Mouse (Mus musculus) heart, embryonic 12.5 days (tissue): Measurements from ENCODE around the gene Fkbp5. TPM values are rescaled to one million over a fixed set of nuclear protein-coding genes. Genes with fewer than 3 reads are reported as not detected.
"Not testable (repeated sequence)": the region's sequence is repeated elsewhere in the genome, so short reads cannot be mapped to it uniquely, and the experiment has no call there.

Experiments
- ATAC-seq: fragments of 200-750 bp; cut with Nextera tagmentation; 2 replicates; pipeline ENCODE4 v1.8.0; 2017; ENCODE audit warnings: moderate TSS enrichment, moderate library complexity; ENCODE audit not compliant: insufficient number of reproducible peaks, low FRiP score
- H3K27ac ChIP-seq: fragments of 300-500 bp; sonication (generic); 2 replicates; pipeline ENCODE4 v1.5.1; 2016; ENCODE audit warnings: mild to moderate bottlenecking, moderate library complexity; ENCODE audit not compliant: poor library complexity, severe bottlenecking
- H3K27me3 ChIP-seq: fragments of 300-500 bp; sonication (generic); replicated peaks from 2 replicates; pipeline ENCODE4 v1.6.1; 2016; ENCODE audit warnings: mild to moderate bottlenecking, moderate library complexity
- H3K36me3 ChIP-seq: fragments of 300-500 bp; sonication (generic); 2 replicates; pipeline ENCODE4 v1.6.1; 2016; ENCODE audit warnings: mild to moderate bottlenecking, moderate library complexity
- H3K4me1 ChIP-seq: fragments of 300-500 bp; sonication (generic); replicated peaks from 2 replicates; pipeline ENCODE4 v1.6.1; 2016; ENCODE audit warnings: mild to moderate bottlenecking
- H3K4me2 ChIP-seq: fragments of 300-500 bp; sonication (generic); 2 replicates; pipeline ENCODE4 v1.6.1; 2016; ENCODE audit warnings: mild to moderate bottlenecking, moderate library complexity
- H3K4me3 ChIP-seq: fragments of 300-500 bp; sonication (generic); 2 replicates; pipeline ENCODE4 v1.5.1; 2016; ENCODE audit warnings: mild to moderate bottlenecking
- H3K9ac ChIP-seq: fragments of 300-500 bp; sonication (generic); 2 replicates; pipeline ENCODE4 v1.6.1; 2016; ENCODE audit warnings: mild to moderate bottlenecking, moderate library complexity
- H3K9me3 ChIP-seq: fragments of 300-500 bp; sonication (generic); replicated peaks from 2 replicates; pipeline ENCODE4 v1.6.1; 2016; ENCODE audit warnings: mild to moderate bottlenecking, moderate library complexity
- WGBS: fragments of 180-500 bp; shearing (Covaris S2); methylation state at CpG from one replicate; pipeline ENCODE4 v1.1.7; 2016; 5-methylcytosine and 5-hydroxymethylcytosine counted together
- polyA plus RNA-seq: library from polyadenylated mRNA; unstranded; fragments of >200 nt; fragmentation: Nextera tagmentation; extraction: Ambion mirVana; gene quantifications from 2 replicates; pipeline ENCODE4 v1.2.1, GENCODE M21; 2016

Gene Fkbp5
- polyA plus RNA-seq, 1 experiment from 2014 or later, result 16.0 TPM

DNA sequence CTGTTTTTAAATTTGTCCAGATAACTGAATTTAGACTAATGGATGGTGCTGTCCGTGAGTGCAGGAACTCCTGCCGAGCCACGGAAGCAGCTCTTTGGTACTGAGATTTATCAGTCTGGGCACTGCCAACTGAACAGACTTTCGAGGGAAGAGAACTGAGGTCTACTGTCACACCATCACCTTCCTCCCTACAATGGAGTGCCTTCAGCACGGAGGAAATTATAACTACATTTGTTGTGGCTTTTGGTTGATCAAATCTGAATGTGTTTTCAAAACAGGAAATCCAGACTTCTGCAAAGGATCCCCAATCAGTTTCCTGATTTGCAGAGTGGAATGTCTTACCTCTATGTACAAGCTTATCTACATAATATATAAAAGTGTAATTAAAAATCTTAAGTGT, 99.6 kb downstream of the Fkbp5 start:
- Histone ChIP-seq H3K27me3 (no peaks in the 10 kb centered on the region), H3K9me3 (no peaks in the 10 kb centered on the region), H3K4me1 (peaks cover 19% of the 10 kb centered on the region), H3K4me2 (no peak overlapping the region), H3K36me3 (no peaks in the 10 kb centered on the region), H3K9ac (no peak overlapping the region), H3K27ac (no peak overlapping the region), H3K4me3 (no peak overlapping the region)
- 83% methylated on average over 5 of the region's 5 CpGs for WGBS
- no peak for ATAC-seq

DNA sequence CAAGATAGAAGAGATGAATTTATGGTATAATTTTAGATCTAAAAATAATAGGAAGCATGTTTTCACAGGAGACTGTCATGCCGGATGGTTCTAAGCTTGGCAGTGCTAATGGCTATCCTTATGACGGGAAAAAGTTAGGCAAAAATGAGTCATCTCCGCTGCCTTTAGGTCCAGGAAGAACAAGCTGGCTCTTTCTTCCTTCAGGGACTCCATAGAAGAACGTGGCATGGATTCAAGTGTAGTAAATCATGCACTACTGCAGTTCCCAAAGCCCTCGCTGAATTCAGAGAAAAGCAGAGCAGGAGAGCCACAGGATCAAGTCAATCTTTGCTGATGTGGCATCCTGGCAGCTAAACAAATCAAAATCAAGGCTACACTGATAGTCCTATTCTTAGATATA, 102.1 kb downstream of the Fkbp5 start:
- H3K27ac ChIP-seq, result no peak overlapping the region
- no peaks in the 10 kb centered on the region for H3K36me3 ChIP-seq
- H3K4me3 ChIP-seq, result no peak overlapping the region
- H3K9ac ChIP-seq, result no peak overlapping the region
- 79% methylated on average over 5 of the region's 5 CpGs for WGBS
- no peak overlapping the region for H3K4me2 ChIP-seq
- H3K4me1 ChIP-seq, result peaks cover 7% of the 10 kb centered on the region
- no peak for ATAC-seq
- no peaks in the 10 kb centered on the region for H3K27me3 ChIP-seq
- no peaks in the 10 kb centered on the region for H3K9me3 ChIP-seq

DNA sequence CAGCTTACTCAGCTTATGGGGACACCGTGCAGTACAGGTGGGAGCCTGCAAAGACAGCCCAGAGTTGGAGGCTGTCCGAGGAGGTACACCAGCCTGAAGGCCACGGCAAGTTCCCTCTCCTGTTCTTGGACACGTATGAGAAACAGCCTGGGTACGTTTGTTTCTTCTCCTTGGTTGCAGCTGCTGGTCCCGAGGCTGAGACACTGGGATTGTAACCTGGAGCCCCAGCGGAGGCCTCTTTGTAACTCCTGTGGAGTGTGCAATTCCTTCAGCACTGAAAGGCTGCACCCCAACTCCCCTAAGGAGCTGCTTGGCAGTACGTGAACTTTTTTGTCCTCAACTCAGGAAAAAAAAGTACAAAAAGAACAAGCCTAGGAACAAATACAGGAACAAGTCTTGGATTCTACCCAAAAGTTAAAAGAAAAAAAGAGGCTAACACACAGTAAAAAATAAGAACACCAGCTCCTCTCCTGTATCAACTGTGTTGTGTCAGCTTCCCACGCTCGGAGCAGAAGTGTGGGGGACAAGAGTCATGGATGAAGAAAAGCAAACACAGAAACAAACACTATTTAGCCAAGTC, 105.9 kb downstream of the Fkbp5 start:
- H3K9me3 ChIP-seq, result no peaks in the 10 kb centered on the region
- no peaks in the 10 kb centered on the region for H3K4me1 ChIP-seq
- ATAC-seq, result no peak
- no peak overlapping the region for H3K27ac ChIP-seq
- H3K36me3 ChIP-seq, result peaks cover 4% of the 10 kb centered on the region; the same call in 1 of the 2 replicates
- no peak overlapping the region for H3K4me2 ChIP-seq
- no peak overlapping the region for H3K4me3 ChIP-seq
- 84% methylated on average over 10 of the region's 10 CpGs for WGBS
- H3K27me3 ChIP-seq, result no peaks in the 10 kb centered on the region
- H3K9ac ChIP-seq, result no peak overlapping the region

DNA sequence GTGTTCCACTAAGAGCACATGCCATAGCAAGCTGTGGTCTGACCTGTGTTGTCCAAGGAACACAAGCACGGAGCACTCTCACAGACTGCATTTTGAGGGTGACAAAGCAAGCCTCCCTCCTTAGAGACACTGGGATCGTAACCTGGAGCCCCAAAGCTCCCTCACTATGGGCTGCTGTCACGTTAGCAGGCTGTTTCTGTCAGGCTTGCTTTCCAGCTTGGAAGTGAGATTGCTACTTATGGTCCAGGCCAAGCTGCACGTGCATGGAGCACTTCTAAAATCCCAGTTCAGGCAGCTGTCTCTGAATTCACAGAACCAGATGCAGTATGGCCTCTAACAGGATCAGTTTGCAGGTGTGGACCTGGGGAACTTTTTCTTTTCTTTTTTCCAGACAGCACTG, 106.6 kb downstream of the Fkbp5 start:
- no peak overlapping the region for H3K9ac ChIP-seq
- H3K9me3 ChIP-seq, result no peaks in the 10 kb centered on the region
- no peak overlapping the region for H3K4me2 ChIP-seq
- H3K36me3 ChIP-seq, result peaks cover 9% of the 10 kb centered on the region
- no peak for ATAC-seq
- 80% methylated on average over 4 of the region's 4 CpGs for WGBS
- H3K4me3 ChIP-seq, result no peak overlapping the region
- H3K27me3 ChIP-seq, result no peaks in the 10 kb centered on the region
- no peaks in the 10 kb centered on the region for H3K4me1 ChIP-seq
- no peak overlapping the region for H3K27ac ChIP-seq

DNA sequence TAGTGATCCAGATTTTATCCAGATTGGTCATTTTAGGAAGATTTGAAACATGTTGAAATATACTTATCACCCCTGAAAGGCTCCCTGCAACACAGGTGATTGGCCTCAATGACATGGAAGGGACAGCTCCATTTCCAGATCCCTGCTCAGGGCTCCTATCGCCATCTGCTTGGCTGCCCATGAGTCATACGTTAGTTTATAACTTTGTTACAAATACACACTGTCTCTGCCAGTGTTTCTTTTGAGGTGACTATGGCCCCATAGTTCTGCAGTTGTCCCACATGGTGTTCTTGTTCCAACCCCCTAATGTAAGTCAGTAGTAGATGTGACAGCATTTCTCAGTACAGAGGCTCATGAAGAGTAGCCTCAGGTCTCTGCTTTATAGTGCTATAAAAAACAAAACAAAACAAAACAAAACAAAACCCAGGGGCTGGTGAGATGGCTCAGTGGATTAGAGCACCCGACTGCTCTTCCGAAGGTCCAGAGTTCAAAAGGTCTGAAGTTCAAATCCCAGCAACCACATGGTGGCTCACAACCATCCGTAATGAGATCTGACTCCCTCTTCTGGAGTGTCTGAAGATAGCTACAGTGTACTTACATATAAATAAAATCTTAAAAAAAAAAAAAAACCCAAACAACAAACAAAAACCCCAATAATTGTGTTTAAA, 108.9 kb downstream of the Fkbp5 start:
- peaks cover 17% of the 10 kb centered on the region for H3K36me3 ChIP-seq
- 74% methylated on average over 5 of the region's 5 CpGs for whole genome bisulfite sequencing
- no peak for ATAC-seq
- no peak overlapping the region for H3K27ac ChIP-seq
- no peak overlapping the region for H3K4me3 ChIP-seq
- H3K4me2 ChIP-seq, result no peak overlapping the region
- H3K9ac ChIP-seq, result no peak overlapping the region
- H3K9me3 ChIP-seq, result 0 out of 2 replicates have a peak, but pooled peaks cover 4% of the 10 kb centered on the region
- H3K4me1 ChIP-seq, result no peaks in the 10 kb centered on the region
- H3K27me3 ChIP-seq, result no peaks in the 10 kb centered on the region

DNA sequence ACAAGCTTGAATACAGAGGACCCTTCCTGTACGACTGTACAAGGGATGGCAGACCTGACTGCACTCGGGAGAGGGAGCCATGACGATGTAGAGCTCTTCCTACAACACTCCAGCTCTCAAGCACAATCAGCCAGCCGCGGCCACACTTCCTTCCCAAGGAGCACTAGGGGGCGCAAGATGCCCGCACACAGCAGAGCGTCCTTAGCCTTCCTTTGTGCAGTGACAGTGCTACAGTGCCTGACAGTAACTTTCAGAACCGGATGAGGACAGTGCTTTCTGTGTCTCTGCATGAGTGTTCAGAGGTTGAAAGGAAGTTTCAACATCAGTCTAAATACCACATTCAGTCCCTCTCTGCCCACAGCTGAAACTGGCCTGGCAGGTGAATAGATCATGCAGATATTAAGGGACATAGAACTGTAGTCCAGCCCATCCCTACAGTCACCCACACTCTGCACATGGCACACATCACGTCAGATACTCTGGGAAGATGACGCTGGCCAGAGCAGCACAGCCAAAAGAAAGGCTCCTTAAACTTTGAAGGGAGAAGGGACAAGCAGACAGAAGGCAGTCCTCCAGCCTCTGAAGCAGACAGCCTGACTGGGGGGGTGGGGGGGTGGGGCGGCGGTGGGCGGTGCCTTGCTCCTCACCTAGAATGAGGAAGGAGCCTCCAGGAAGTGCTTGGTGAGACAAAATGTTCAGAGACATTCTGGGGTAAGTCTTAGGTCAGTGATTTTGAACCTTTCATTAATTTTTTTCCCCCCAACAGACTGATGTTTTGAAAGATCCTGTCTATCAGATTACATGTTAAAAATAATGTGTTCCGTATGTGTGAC, 109.7 kb downstream of the Fkbp5 start:
- H3K9ac ChIP-seq, result no peak overlapping the region
- 37% methylated on average over 15 of the region's 15 CpGs for WGBS

DNA sequence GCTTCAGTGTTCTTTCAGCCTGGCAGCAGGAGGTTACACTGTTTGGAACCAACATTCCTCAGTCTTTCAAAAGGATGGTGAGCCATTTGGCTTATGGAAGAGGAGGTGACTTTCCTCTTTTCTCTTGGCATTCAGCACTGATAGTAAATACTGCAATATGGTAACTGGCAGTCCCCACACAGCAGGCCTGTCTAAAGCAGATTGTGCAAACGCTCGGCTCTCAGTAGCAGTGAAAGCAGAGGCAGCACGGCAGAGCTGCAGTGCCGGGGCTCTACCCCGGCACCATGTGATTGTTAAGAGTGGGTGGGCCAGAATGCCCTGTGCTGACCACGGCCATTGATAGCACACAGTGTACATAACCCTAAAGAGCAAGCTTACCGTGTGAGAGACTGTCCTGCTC, 110.9 kb downstream of the Fkbp5 start:
- Histone ChIP-seq H3K4me3 (no peak overlapping the region), H3K4me2 (no peak overlapping the region), H3K4me1 (no peaks in the 10 kb centered on the region), H3K36me3 (peaks cover 24% of the 10 kb centered on the region), H3K9ac (no peak overlapping the region), H3K9me3 (0 out of 2 replicates have a peak, but pooled peaks cover 4% of the 10 kb centered on the region), H3K27ac (no peak overlapping the region), H3K27me3 (no peaks in the 10 kb centered on the region)
- ATAC-seq, result no peak; the same call in 1 of the 2 replicates
- 85% methylated on average over 7 of the region's 7 CpGs for WGBS

More for the DNA sequence above, 109.7 kb downstream of the Fkbp5 start:
- no peak overlapping the region for H3K27ac ChIP-seq
- H3K4me2 ChIP-seq, result no peak overlapping the region
- 0 out of 2 replicates have a peak, but pooled peaks cover 4% of the 10 kb centered on the region for H3K9me3 ChIP-seq
- no peaks in the 10 kb centered on the region for H3K27me3 ChIP-seq
- H3K4me1 ChIP-seq, result no peaks in the 10 kb centered on the region
- peaks cover 19% of the 10 kb centered on the region for H3K36me3 ChIP-seq
- H3K4me3 ChIP-seq, result no peak overlapping the region
- peak; percentile 22; the same call in 1 of the 2 replicates for ATAC-seq

DNA sequence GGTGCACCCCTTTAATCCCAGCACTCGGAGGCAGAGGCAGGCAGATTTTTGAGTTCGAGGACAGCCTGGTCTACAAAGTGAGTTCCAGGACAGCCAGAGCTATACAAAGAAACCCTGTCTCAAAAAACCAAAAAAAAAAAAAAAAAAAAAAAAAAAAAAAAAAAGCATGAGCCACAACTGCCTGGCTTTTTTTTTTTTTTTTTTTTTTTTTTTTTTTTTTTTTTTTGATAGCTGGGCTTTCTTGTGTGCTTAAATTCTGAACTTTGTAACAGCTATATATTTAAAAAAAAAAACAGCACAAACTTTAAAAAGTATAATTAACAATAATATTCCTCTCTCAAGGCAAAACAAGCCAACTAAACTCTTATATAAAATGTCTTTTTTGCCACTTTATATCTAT, 112.6 kb downstream of the Fkbp5 start:
- H3K27me3 ChIP-seq, ATAC-seq, H3K27ac ChIP-seq, H3K9ac ChIP-seq, H3K4me3 ChIP-seq, H3K9me3 ChIP-seq, H3K4me2 ChIP-seq, H3K4me1 ChIP-seq: not testable (repeated sequence)
- 86% methylated on average over 2 of the region's 2 CpGs for WGBS
- peaks cover 38% of the 10 kb centered on the region for H3K36me3 ChIP-seq

DNA sequence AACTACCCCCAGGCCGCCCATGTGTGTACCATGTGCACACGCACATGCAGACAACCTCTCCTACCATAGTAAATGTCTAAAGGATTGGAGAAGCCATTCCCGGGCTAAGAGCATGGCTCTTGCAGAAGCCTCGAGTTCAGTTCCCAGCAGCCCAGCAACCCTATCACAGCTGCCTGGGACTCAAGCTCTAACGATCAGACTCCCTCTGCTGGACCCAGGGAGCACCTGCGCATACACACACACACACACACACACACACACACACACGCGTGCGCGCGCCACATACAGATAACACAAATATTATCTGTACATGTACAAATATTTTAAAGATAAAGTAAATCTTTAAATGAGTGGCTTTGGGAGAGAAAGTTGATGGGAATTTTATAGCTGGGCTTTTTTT, 113.0 kb downstream of the Fkbp5 start:
- no peaks in the 10 kb centered on the region for H3K4me1 ChIP-seq
- no peak overlapping the region for H3K9ac ChIP-seq
- H3K36me3 ChIP-seq, result peaks cover 43% of the 10 kb centered on the region
- H3K9me3 ChIP-seq, result 0 out of 2 replicates have a peak, but pooled peaks cover 4% of the 10 kb centered on the region
- H3K27me3 ChIP-seq, result no peaks in the 10 kb centered on the region
- no peak overlapping the region for H3K27ac ChIP-seq
- no peak overlapping the region for H3K4me3 ChIP-seq
- no peak for ATAC-seq
- H3K4me2 ChIP-seq, result no peak overlapping the region
- 96% methylated on average over 11 of the region's 11 CpGs for WGBS

DNA sequence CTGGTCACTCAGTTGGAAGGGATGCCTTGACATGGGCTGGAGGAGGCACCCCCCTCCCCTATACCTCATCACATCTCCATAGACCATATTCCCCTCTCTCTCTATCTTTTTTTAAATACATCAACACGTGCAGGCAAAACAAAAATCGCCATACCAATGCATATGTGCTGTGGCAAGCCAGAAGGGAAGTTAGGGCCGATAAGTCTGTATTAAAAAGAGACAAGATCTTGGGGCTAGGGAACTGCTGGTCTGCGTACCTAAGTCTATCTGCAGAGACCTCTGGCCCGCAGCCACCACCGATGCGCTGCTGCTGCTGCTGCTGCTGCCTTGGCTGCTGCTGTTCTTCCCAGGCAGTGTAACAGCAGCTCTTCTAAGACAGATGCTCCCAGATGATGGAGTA, 122.3 kb downstream of the Fkbp5 start:
- 65% methylated on average over 7 of the region's 7 CpGs for WGBS
- 0 out of 2 replicates have a peak, but pooled peaks cover 2% of the 10 kb centered on the region for H3K27me3 ChIP-seq
- no peak for ATAC-seq
- H3K9ac ChIP-seq, result no peak overlapping the region
- no peaks in the 10 kb centered on the region for H3K9me3 ChIP-seq
- no peak overlapping the region for H3K4me2 ChIP-seq
- H3K4me3 ChIP-seq, result no peak overlapping the region
- H3K4me1 ChIP-seq, result peaks cover 7% of the 10 kb centered on the region; the same call in 1 of the 2 replicates
- H3K27ac ChIP-seq, result no peak overlapping the region
- H3K36me3 ChIP-seq, result peaks cover 22% of the 10 kb centered on the region

DNA sequence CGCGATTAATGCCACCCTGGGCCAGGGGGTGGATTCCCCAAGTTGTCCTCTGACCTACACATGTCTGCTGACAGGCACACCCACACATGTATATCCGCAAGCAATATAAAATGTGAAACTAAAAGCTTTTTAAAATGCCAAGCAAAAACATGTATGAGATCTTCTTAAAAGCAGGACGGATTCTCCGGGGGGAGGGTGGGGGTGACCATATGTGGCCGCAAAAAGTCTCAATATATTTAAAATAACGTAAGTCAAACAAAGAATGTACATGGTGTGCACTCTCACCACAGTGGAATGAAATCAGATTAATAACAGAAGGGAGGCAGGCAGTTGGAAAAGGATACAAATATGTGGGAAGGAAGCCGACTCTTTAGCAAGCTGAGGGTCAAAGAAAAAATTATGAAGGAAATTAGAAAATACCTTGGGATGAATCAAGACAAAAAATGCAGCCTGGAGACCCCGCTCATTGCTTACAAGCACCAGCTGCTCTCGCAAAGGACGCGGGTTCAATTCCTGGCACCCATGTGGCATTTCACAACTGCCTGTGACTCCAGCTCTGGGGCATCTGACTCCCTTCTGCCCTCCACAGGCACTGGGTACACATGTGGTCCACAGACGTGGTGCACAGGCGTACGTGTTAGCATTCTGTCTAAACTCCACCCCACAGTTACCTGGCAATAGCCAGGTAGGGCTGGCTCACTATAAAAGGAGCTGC, 123.1 kb downstream of the Fkbp5 start:
- Histone ChIP-seq H3K4me3 (no peak overlapping the region), H3K36me3 (peaks cover 15% of the 10 kb centered on the region), H3K4me2 (no peak overlapping the region), H3K9me3 (no peaks in the 10 kb centered on the region), H3K9ac (no peak overlapping the region), H3K27ac (no peak overlapping the region), H3K4me1 (peaks cover 7% of the 10 kb centered on the region; the same call in 1 of the 2 replicates), H3K27me3 (peaks cover 7% of the 10 kb centered on the region)
- WGBS, result 83% methylated on average over 15 of the region's 15 CpGs
- no peak for ATAC-seq
